Mouse (Mus musculus) ovary, adult 2 months (tissue): ENCODE measurements around the gene Scg5. TPM values are rescaled to one million over a fixed set of nuclear protein-coding genes. Genes with fewer than 3 reads are reported as not detected.

Experiments used
- polyA plus RNA-seq: library from polyadenylated mRNA; depleted of rRNA; stranded (reverse); fragments of >200 nt; gene quantifications from 2 replicates; pipeline ENCODE4 v1.2.3, GENCODE M21; 2012; rRNA removed

Scg5 gene
- 2.1 and 2.8 TPM in 2 replicates for polyA plus RNA-seq

GRCm38 (mm10) chr2:113828943-113829882 is at the start of gene Scg5:
TSS of gene Scg5 (minus strand) at chr2:113829121.

GRCm38 (mm10) chr2:113848245-113849121 is 19.6 kb upstream of the Scg5 start, which contains the start of gene Arhgap11a:
TSS of gene Arhgap11a (minus strand) at chr2:113848661.

GRCm38 (mm10) chr2:113758311-113759161 is 70.4 kb downstream of the Scg5 start, which contains the start of gene Grem1:
TSS of gene Grem1 (minus strand) at chr2:113758646.

Other genes starting within 250 kb of the Scg5 start
- gene Grem1, start 70.5 kb downstream of the Scg5 start, polyA plus RNA-seq = 6.0 and 7.4 TPM in 2 replicates
- gene Arhgap11a, start 19.5 kb upstream of the Scg5 start, polyA plus RNA-seq = 1.9 TPM in 2 replicates
- not detected in 2 replicates for gene Gjd2, start 184.5 kb upstream of the Scg5 start, polyA plus RNA-seq
- gene Actc1, start 224.4 kb upstream of the Scg5 start, polyA plus RNA-seq = 1.0 and 1.1 TPM in 2 replicates